Mouse (Mus musculus) heart, embryonic 12.5 days (tissue): Measurements from ENCODE around the gene Tenm4. TPM values are rescaled to one million over a fixed set of nuclear protein-coding genes. Genes with fewer than 3 reads are reported as not detected.

Experiments
- ATAC-seq: fragments of 200-750 bp; cut with Nextera tagmentation; 2 replicates; pipeline ENCODE4 v1.8.0; 2017; ENCODE audit warnings: moderate TSS enrichment, moderate library complexity; ENCODE audit not compliant: insufficient number of reproducible peaks, low FRiP score
- H3K27ac ChIP-seq: fragments of 300-500 bp; sonication (generic); 2 replicates; pipeline ENCODE4 v1.5.1; 2016; ENCODE audit warnings: mild to moderate bottlenecking, moderate library complexity; ENCODE audit not compliant: poor library complexity, severe bottlenecking
- H3K27me3 ChIP-seq: fragments of 300-500 bp; sonication (generic); replicated peaks from 2 replicates; pipeline ENCODE4 v1.6.1; 2016; ENCODE audit warnings: mild to moderate bottlenecking, moderate library complexity
- H3K36me3 ChIP-seq: fragments of 300-500 bp; sonication (generic); 2 replicates; pipeline ENCODE4 v1.6.1; 2016; ENCODE audit warnings: mild to moderate bottlenecking, moderate library complexity
- H3K4me1 ChIP-seq: fragments of 300-500 bp; sonication (generic); replicated peaks from 2 replicates; pipeline ENCODE4 v1.6.1; 2016; ENCODE audit warnings: mild to moderate bottlenecking
- H3K4me2 ChIP-seq: fragments of 300-500 bp; sonication (generic); 2 replicates; pipeline ENCODE4 v1.6.1; 2016; ENCODE audit warnings: mild to moderate bottlenecking, moderate library complexity
- H3K4me3 ChIP-seq: fragments of 300-500 bp; sonication (generic); 2 replicates; pipeline ENCODE4 v1.5.1; 2016; ENCODE audit warnings: mild to moderate bottlenecking
- H3K9ac ChIP-seq: fragments of 300-500 bp; sonication (generic); 2 replicates; pipeline ENCODE4 v1.6.1; 2016; ENCODE audit warnings: mild to moderate bottlenecking, moderate library complexity
- H3K9me3 ChIP-seq: fragments of 300-500 bp; sonication (generic); replicated peaks from 2 replicates; pipeline ENCODE4 v1.6.1; 2016; ENCODE audit warnings: mild to moderate bottlenecking, moderate library complexity
- WGBS: fragments of 180-500 bp; shearing (Covaris S2); methylation state at CpG from one replicate; pipeline ENCODE4 v1.1.7; 2016; 5-methylcytosine and 5-hydroxymethylcytosine counted together
- polyA plus RNA-seq: library from polyadenylated mRNA; unstranded; fragments of >200 nt; fragmentation: Nextera tagmentation; extraction: Ambion mirVana; gene quantifications from 2 replicates; pipeline ENCODE4 v1.2.1, GENCODE M21; 2016

Gene Tenm4
- polyA plus RNA-seq, 1 experiment from 2014 or later, result 10.2 TPM

- Histone ChIP-seq H3K4me2 (no peak overlapping the region), H3K36me3 (no peaks in the 10 kb centered on the region), H3K27ac (no peak overlapping the region), H3K4me1 (peaks cover 14% of the 10 kb centered on the region), H3K9ac (no peak overlapping the region), H3K4me3 (no peak overlapping the region), H3K27me3 (peaks cover 84% of the 10 kb centered on the region), H3K9me3 (no peaks in the 10 kb centered on the region)
- 84% methylated on average over 6 of the region's 6 CpGs for WGBS
- ATAC-seq, result no peak
Measured at GRCm38 (mm10) chr7:96667688-96668087, 496.6 kb downstream of the Tenm4 start.

- H3K9me3 ChIP-seq, result no peaks in the 10 kb centered on the region
- no peak overlapping the region for H3K4me3 ChIP-seq
- no peak overlapping the region for H3K4me2 ChIP-seq
- no peak overlapping the region for H3K9ac ChIP-seq
- H3K36me3 ChIP-seq, result no peaks in the 10 kb centered on the region
- ATAC-seq, result no peak
- 76% methylated on average over 3 of the region's 3 CpGs for WGBS
- H3K27me3 ChIP-seq, result peaks cover 85% of the 10 kb centered on the region
- no peak overlapping the region for H3K27ac ChIP-seq
- H3K4me1 ChIP-seq, result peaks cover 10% of the 10 kb centered on the region
Measured at GRCm38 (mm10) chr7:96670095-96670494, 499.0 kb downstream of the Tenm4 start.

GRCm38 (mm10) chr7:96672322-96672914 lies 501.4 kb downstream of the Tenm4 start:
- Histone ChIP-seq H3K36me3 (no peaks in the 10 kb centered on the region), H3K9ac (no peak overlapping the region), H3K27ac (no peak overlapping the region), H3K27me3 (peaks cover 74% of the 10 kb centered on the region), H3K4me2 (no peak overlapping the region), H3K4me1 (peaks cover 21% of the 10 kb centered on the region), H3K9me3 (no peaks in the 10 kb centered on the region), H3K4me3 (no peak overlapping the region)
- ATAC-seq, result no peak
- 53% methylated on average over 6 of the region's 6 CpGs for WGBS

GRCm38 (mm10) chr7:96677082-96677481 lies 506.0 kb downstream of the Tenm4 start:
- H3K4me3 ChIP-seq, result no peak overlapping the region
- H3K27me3 ChIP-seq, result peaks cover 72% of the 10 kb centered on the region
- H3K9me3 ChIP-seq, result no peaks in the 10 kb centered on the region
- 11% methylated on average over 2 of the region's 2 CpGs for WGBS
- no peak overlapping the region for H3K9ac ChIP-seq
- peak; percentile 59 for ATAC-seq
- H3K4me1 ChIP-seq, result peaks cover 14% of the 10 kb centered on the region
- H3K4me2 ChIP-seq, result no peak overlapping the region
- H3K27ac ChIP-seq, result no peak overlapping the region
- no peaks in the 10 kb centered on the region for H3K36me3 ChIP-seq

GRCm38 (mm10) chr7:96678236-96678635 lies 507.2 kb downstream of the Tenm4 start:
- H3K4me3 ChIP-seq, result no peak overlapping the region
- ATAC-seq, result no peak
- peaks cover 73% of the 10 kb centered on the region for H3K27me3 ChIP-seq
- no peak overlapping the region for H3K9ac ChIP-seq
- no peaks in the 10 kb centered on the region for H3K9me3 ChIP-seq
- 72% methylated on average over 4 of the region's 4 CpGs for WGBS
- no peak overlapping the region for H3K27ac ChIP-seq
- no peaks in the 10 kb centered on the region for H3K36me3 ChIP-seq
- H3K4me1 ChIP-seq, result peaks cover 14% of the 10 kb centered on the region
- no peak overlapping the region for H3K4me2 ChIP-seq

GRCm38 (mm10) chr7:96679746-96680145 lies 508.7 kb downstream of the Tenm4 start:
- H3K9me3 ChIP-seq, result no peaks in the 10 kb centered on the region
- no peaks in the 10 kb centered on the region for H3K36me3 ChIP-seq
- no peak overlapping the region for H3K27ac ChIP-seq
- H3K4me3 ChIP-seq, result no peak overlapping the region
- peaks cover 14% of the 10 kb centered on the region for H3K4me1 ChIP-seq
- whole genome bisulfite sequencing, result 76% methylated on average over 1 of the region's 1 CpGs
- no peak overlapping the region for H3K4me2 ChIP-seq
- ATAC-seq, result no peak
- H3K9ac ChIP-seq, result no peak overlapping the region
- peaks cover 77% of the 10 kb centered on the region for H3K27me3 ChIP-seq

- peaks cover 77% of the 10 kb centered on the region for H3K27me3 ChIP-seq
- no peak overlapping the region for H3K4me3 ChIP-seq
- no peaks in the 10 kb centered on the region for H3K9me3 ChIP-seq
- no peak overlapping the region for H3K4me2 ChIP-seq
- H3K27ac ChIP-seq, result no peak overlapping the region
- 89% methylated on average over 5 of the region's 5 CpGs for WGBS
- no peak for ATAC-seq
- H3K4me1 ChIP-seq, result peaks cover 14% of the 10 kb centered on the region
- H3K9ac ChIP-seq, result no peak overlapping the region
- no peaks in the 10 kb centered on the region for H3K36me3 ChIP-seq
Measured at GRCm38 (mm10) chr7:96680405-96680804, 509.4 kb downstream of the Tenm4 start.

GRCm38 (mm10) chr7:96681808-96682207 lies 510.8 kb downstream of the Tenm4 start:
- Histone ChIP-seq H3K9ac (no peak overlapping the region), H3K4me2 (no peak overlapping the region), H3K4me3 (no peak overlapping the region), H3K9me3 (no peaks in the 10 kb centered on the region), H3K4me1 (peaks cover 8% of the 10 kb centered on the region), H3K27me3 (peaks cover 85% of the 10 kb centered on the region), H3K27ac (no peak overlapping the region), H3K36me3 (no peaks in the 10 kb centered on the region)
- ATAC-seq, result no peak
- 86% methylated on average over 4 of the region's 4 CpGs for WGBS

- Histone ChIP-seq H3K9ac (no peak overlapping the region), H3K36me3 (no peaks in the 10 kb centered on the region), H3K4me2 (no peak overlapping the region), H3K4me1 (0 out of 2 replicates have a peak, but pooled peaks cover 3% of the 10 kb centered on the region), H3K9me3 (no peaks in the 10 kb centered on the region), H3K27ac (no peak overlapping the region), H3K27me3 (peaks cover 84% of the 10 kb centered on the region), H3K4me3 (no peak overlapping the region)
- WGBS, result 78% methylated on average over 3 of the region's 3 CpGs
- no peak for ATAC-seq
Measured at GRCm38 (mm10) chr7:96688141-96688540, 517.1 kb downstream of the Tenm4 start.

- Histone ChIP-seq H3K27ac (no peak overlapping the region), H3K27me3 (peaks cover 80% of the 10 kb centered on the region), H3K4me3 (no peak overlapping the region), H3K36me3 (no peaks in the 10 kb centered on the region), H3K9ac (no peak overlapping the region), H3K4me1 (no peaks in the 10 kb centered on the region), H3K4me2 (no peak overlapping the region), H3K9me3 (no peaks in the 10 kb centered on the region)
- ATAC-seq, result no peak
- 69% methylated on average over 8 of the region's 8 CpGs for WGBS
Measured at GRCm38 (mm10) chr7:96701097-96701845, 530.2 kb downstream of the Tenm4 start.

GRCm38 (mm10) chr7:96703958-96704357 lies 532.9 kb downstream of the Tenm4 start:
- Histone ChIP-seq H3K4me2 (no peak overlapping the region), H3K36me3 (no peaks in the 10 kb centered on the region), H3K27me3 (peaks cover 59% of the 10 kb centered on the region), H3K4me1 (no peaks in the 10 kb centered on the region), H3K4me3 (no peak overlapping the region), H3K9me3 (no peaks in the 10 kb centered on the region), H3K27ac (no peak overlapping the region), H3K9ac (no peak overlapping the region)
- WGBS, result 72% methylated on average over 16 of the region's 16 CpGs
- ATAC-seq, result no peak
